8 mouse cellular contexts compared by ENCODE assay signal in the genomic region with DNA sequence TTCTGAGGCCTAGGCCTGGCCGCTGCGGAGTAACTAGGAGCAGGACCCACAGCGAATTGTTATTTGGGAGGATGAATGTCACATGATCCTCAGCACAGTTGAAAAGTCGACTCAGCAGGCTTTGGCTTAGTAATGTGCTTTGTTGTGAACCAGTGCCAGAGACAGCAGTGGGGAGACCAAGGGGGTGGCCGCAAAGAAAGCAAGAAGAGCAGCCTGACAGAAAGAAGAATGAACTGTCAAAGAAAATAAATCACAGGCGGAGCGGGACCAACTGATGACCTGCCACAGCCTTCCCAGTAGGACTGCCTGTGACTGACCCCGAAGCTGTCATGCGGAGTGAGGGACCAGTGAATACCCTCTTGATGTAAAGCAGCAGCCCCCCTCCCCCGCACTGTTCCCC.
DNase-seq lines count a peak whose midpoint lies in the region; ATAC-seq and TF ChIP-seq lines count a peak whose summit lies in the region.

No protein-coding gene starts in this region.

- H3K9ac ChIP-seq in heart, embryonic 13.5 days, result no peak overlapping the region
- no peak overlapping the region for H3K9ac ChIP-seq in intestine, embryonic 15.5 days

- no peak for DNase-seq in heart, adult 8-10 months (ENCODE audit: low spot score)
- peak; percentile 51 for DNase-seq in embryonic facial prominence, embryonic 10.5 days (ENCODE audit: low spot score)
- peak; percentile 8 for DNase-seq in lung, postnatal 36 days
- peak; percentile 56 for DNase-seq in testis, postnatal 10 days (ENCODE audit: low spot score)
- no peak for DNase-seq in left cerebral cortex, adult 2 months (ENCODE audit: extremely low spot score in 1 of 2, low spot score in 2 of 2)
- no peak for DNase-seq in gastrocnemius, postnatal 4 days (ENCODE audit: low spot score in 2 of 2)

- H3K4me3 ChIP-seq in heart, embryonic 13.5 days, result 0 out of 2 replicates have a peak overlapping the region, but pooled peaks have one; percentile 10
- peak overlapping the region; percentile 38 for H3K4me3 ChIP-seq in embryonic facial prominence, embryonic 10.5 days
- H3K4me3 ChIP-seq in intestine, embryonic 15.5 days (replicated peaks), result no peak overlapping the region
- H3K4me3 ChIP-seq in left cerebral cortex, adult 2 months, result no peak overlapping the region

- peaks cover 16% of the 10 kb centered on the region for H3K4me1 ChIP-seq in heart, embryonic 13.5 days
- H3K4me1 ChIP-seq in embryonic facial prominence, embryonic 10.5 days, result peaks cover 26% of the 10 kb centered on the region
- H3K4me1 ChIP-seq in intestine, embryonic 15.5 days (replicated peaks), result no peaks in the 10 kb centered on the region

- 16% methylated on average over 10 of the region's 10 CpGs for WGBS in heart, embryonic 13.5 days
- WGBS in embryonic facial prominence, embryonic 10.5 days, result 5% methylated on average over 10 of the region's 10 CpGs
- WGBS in intestine, embryonic 15.5 days, result 30% methylated on average over 10 of the region's 10 CpGs

- H3K36me3 ChIP-seq in heart, embryonic 13.5 days, result no peaks in the 10 kb centered on the region
- no peaks in the 10 kb centered on the region for H3K36me3 ChIP-seq in embryonic facial prominence, embryonic 10.5 days (replicated peaks)
- no peaks in the 10 kb centered on the region for H3K36me3 ChIP-seq in intestine, embryonic 15.5 days

- no peaks in the 10 kb centered on the region for H3K9me3 ChIP-seq in heart, embryonic 13.5 days
- no peaks in the 10 kb centered on the region for H3K9me3 ChIP-seq in embryonic facial prominence, embryonic 10.5 days
- no peaks in the 10 kb centered on the region for H3K9me3 ChIP-seq in intestine, embryonic 15.5 days

- ATAC-seq in heart, embryonic 13.5 days (ENCODE audit: extremely low read depth, insufficient number of reproducible peaks, low FRiP score, low TSS enrichment), result no peak
- no peak for ATAC-seq in intestine, embryonic 15.5 days

- peak overlapping the region; percentile 52 for H3K4me2 ChIP-seq in heart, embryonic 13.5 days
- peak overlapping the region; percentile 28 for H3K4me2 ChIP-seq in intestine, embryonic 15.5 days (replicated peaks)

- TF ChIP-seq CTCF in left cerebral cortex, adult 2 months (IDR thresholded peaks at IDR 0.05), result no peak

- H3K27ac ChIP-seq in heart, embryonic 13.5 days (replicated peaks), result no peak overlapping the region; the same call in 1 of the 2 replicates
- H3K27ac ChIP-seq in embryonic facial prominence, embryonic 10.5 days (replicated peaks), result peak overlapping the region; percentile 61
- no peak overlapping the region for H3K27ac ChIP-seq in intestine, embryonic 15.5 days
- H3K27ac ChIP-seq in left cerebral cortex, adult 2 months, result no peak overlapping the region

- intact Hi-C loops in left cerebral cortex, adult 2 months (cut with DNase I), result no loop called here

- no peaks in the 10 kb centered on the region for H3K27me3 ChIP-seq in heart, embryonic 13.5 days (replicated peaks)
- H3K27me3 ChIP-seq in embryonic facial prominence, embryonic 10.5 days (replicated peaks; ENCODE audit: low read depth, poor library complexity, severe bottlenecking), result no peaks in the 10 kb centered on the region
- no peaks in the 10 kb centered on the region for H3K27me3 ChIP-seq in intestine, embryonic 15.5 days (replicated peaks)

Comparison
In these comparisons a context has a peak if more than half of its experiments do, and no peak if none do; other contexts are left out.
1. H3K4me3 ChIP-seq: peak in heart, embryonic 13.5 days (single experiment) and embryonic facial prominence, embryonic 10.5 days (single experiment); none in intestine, embryonic 15.5 days (single experiment) and left cerebral cortex, adult 2 months (single experiment).
2. DNase-seq: peak in embryonic facial prominence, embryonic 10.5 days (single experiment), lung, postnatal 36 days (single experiment) and testis, postnatal 10 days (single experiment); none in heart, adult 8-10 months (single experiment), left cerebral cortex, adult 2 months (0 of 2) and gastrocnemius, postnatal 4 days (0 of 2).